Mouse (Mus musculus): ENCODE results near the gene Eif3i. TPM values are rescaled to one million over a fixed set of nuclear protein-coding genes. Genes with fewer than 3 reads are reported as not detected.

Gene Eif3i
- total and polyA plus RNA-seq, 3 experiments, result 133 to 241 (median 152) TPM

DNA sequence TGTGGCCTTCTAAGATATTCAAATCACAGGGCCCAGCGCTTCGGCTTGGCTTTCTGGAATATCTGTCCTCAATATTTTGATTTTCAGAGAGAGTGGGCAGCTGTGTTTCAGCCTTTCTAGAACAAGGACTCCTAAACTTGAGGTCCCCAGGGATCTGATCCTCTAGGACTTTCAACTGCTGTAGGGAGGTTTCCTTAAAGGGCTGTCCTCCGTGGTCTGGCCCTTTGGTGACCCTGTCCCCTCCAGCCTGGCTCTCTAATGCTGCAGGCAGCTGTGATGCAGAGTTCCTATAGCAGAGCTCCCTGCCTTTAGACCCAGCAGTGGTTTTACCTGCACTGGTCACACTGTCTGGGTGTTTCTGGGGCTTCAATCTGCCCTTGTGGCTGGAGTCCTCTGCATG is 16.2 kb upstream of the Eif3i start:
- no peaks in the 10 kb centered on the region for H3K27me3 ChIP-seq (ENCODE audit: insufficient read depth, low read length)
- H3K9me3 ChIP-seq (replicated peaks), result no peaks in the 10 kb centered on the region
- DNase-seq (ENCODE audit: low spot score), result no peak
- TF ChIP-seq GATA2 (IDR thresholded peaks at IDR 0.05; ENCODE audit: borderline replicate concordance, low read depth, low read length), result no peak
- TF ChIP-seq CTCF (IDR thresholded peaks at IDR 0.05; ENCODE audit: low read depth, low read length), result no peak
- TF ChIP-seq GATA1 (IDR thresholded peaks at IDR 0.05; ENCODE audit: borderline replicate concordance, low read length), result no peak
- TF ChIP-seq POLR2AphosphoS5 (IDR thresholded peaks at IDR 0.05; ENCODE audit: insufficient replicate concordance, low read depth, low read length), result no peak
- TF ChIP-seq TAL1 (conservative IDR thresholded peaks at IDR 0.05; ENCODE audit: low read depth, low read length), result no peak
- H3K4me3 ChIP-seq (ENCODE audit: low read depth, low read length), result no peak overlapping the region
- ATAC-seq (ENCODE audit: extremely low read depth, insufficient number of reproducible peaks, low FRiP score, poor library complexity, severe bottlenecking), result no peak
- H3K36me3 ChIP-seq (replicated peaks), result peaks cover 63% of the 10 kb centered on the region
- H3K4me1 ChIP-seq (ENCODE audit: insufficient read depth, low read depth, low read length), result peaks cover 39% of the 10 kb centered on the region

DNA sequence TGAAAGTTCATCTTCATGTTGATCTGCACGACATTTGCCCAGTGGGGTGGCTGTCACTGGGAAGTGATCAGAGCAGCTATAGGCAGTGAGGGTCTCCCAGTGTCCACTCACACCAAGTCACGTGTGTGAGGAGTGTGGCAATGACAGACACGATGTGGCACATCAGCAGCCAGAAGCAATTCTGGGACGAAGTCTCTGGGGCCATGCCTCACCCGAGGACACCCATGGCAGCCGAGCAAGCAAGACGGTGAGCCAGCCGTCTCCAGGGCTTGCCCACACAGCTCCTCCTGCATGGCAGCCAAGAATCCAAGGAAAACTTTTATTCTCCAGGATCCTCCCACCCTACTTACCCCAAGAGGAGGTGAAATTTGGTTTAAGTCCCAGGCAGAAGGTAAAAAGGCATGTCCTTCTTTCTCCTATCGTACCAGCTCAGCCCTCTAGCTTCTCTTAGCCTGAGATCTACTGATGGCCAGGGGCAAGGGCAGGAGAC is 15.4 kb upstream of the Eif3i start:
- H3K36me3 ChIP-seq (replicated peaks), result peaks cover 67% of the 10 kb centered on the region
- ATAC-seq (ENCODE audit: extremely low read depth, insufficient number of reproducible peaks, low FRiP score, poor library complexity, severe bottlenecking) (no peak), DNase-seq (ENCODE audit: low spot score) (no peak)
- no peaks in the 10 kb centered on the region for H3K9me3 ChIP-seq (replicated peaks)
- TF ChIP-seq TAL1 (conservative IDR thresholded peaks at IDR 0.05; ENCODE audit: low read depth, low read length) (no peak), GATA2 (IDR thresholded peaks at IDR 0.05; ENCODE audit: borderline replicate concordance, low read depth, low read length) (no peak), CTCF (IDR thresholded peaks at IDR 0.05; ENCODE audit: low read depth, low read length) (no peak), POLR2AphosphoS5 (IDR thresholded peaks at IDR 0.05; ENCODE audit: insufficient replicate concordance, low read depth, low read length) (no peak), GATA1 (IDR thresholded peaks at IDR 0.05; ENCODE audit: borderline replicate concordance, low read length) (no peak)
- H3K4me3 ChIP-seq (ENCODE audit: low read depth, low read length), result no peak overlapping the region
- H3K4me1 ChIP-seq (ENCODE audit: insufficient read depth, low read depth, low read length), result peaks cover 35% of the 10 kb centered on the region
- H3K27me3 ChIP-seq (ENCODE audit: insufficient read depth, low read length), result no peaks in the 10 kb centered on the region

GRCm38 (mm10) chr4:129614093-129614492 is 13.6 kb upstream of the Eif3i start, which contains the start of gene Dcdc2b:
Gene Dcdc2b, minus strand, starts transcription at chr4:129614257.
- Histone ChIP-seq H3K36me3 (replicated peaks) (peaks cover 78% of the 10 kb centered on the region), H3K27me3 (ENCODE audit: insufficient read depth, low read length) (no peaks in the 10 kb centered on the region), H3K4me3 (ENCODE audit: low read depth, low read length) (no peak within 1 kb of the TSS), H3K9me3 (replicated peaks) (no peaks in the 10 kb centered on the region), H3K4me1 (ENCODE audit: insufficient read depth, low read depth, low read length) (peaks cover 26% of the 10 kb centered on the region)
- TF ChIP-seq GATA1 (IDR thresholded peaks at IDR 0.05; ENCODE audit: borderline replicate concordance, low read length), result no peak
- TF ChIP-seq POLR2AphosphoS5 (IDR thresholded peaks at IDR 0.05; ENCODE audit: insufficient replicate concordance, low read depth, low read length), result no peak
- no peak for TF ChIP-seq GATA2 (IDR thresholded peaks at IDR 0.05; ENCODE audit: borderline replicate concordance, low read depth, low read length)
- TF ChIP-seq CTCF (IDR thresholded peaks at IDR 0.05; ENCODE audit: low read depth, low read length), result no peak
- TF ChIP-seq TAL1 (conservative IDR thresholded peaks at IDR 0.05; ENCODE audit: low read depth, low read length), result no peak
- no peak for ATAC-seq (ENCODE audit: extremely low read depth, insufficient number of reproducible peaks, low FRiP score, poor library complexity, severe bottlenecking)
- no peak for DNase-seq (ENCODE audit: low spot score)

DNA sequence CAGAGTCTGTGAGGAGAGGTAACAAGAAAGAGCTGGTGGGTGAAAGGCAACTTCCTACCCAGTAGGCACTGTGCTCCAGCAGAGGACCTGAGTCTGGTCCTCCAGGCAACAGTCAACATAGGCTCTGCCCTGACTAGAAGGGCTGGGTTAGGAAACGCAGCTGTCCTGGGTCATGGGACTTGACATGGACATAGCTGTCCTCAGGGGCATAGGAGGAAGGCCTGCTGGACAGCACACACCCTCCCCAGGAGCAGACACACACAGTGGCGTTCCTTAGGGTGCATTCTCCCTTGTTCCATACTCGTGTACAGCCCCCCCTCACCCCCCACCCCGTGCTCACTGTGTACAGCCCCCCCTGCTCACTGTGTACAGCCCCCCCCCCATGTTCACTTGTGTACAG is 10.0 kb upstream of the Eif3i start:
- no peaks in the 10 kb centered on the region for H3K9me3 ChIP-seq (replicated peaks)
- H3K4me1 ChIP-seq (ENCODE audit: insufficient read depth, low read depth, low read length), result peaks cover 24% of the 10 kb centered on the region
- H3K27me3 ChIP-seq (ENCODE audit: insufficient read depth, low read length), result no peaks in the 10 kb centered on the region
- TF ChIP-seq CTCF (IDR thresholded peaks at IDR 0.05; ENCODE audit: low read depth, low read length), result no peak
- no peak for TF ChIP-seq GATA1 (IDR thresholded peaks at IDR 0.05; ENCODE audit: borderline replicate concordance, low read length)
- TF ChIP-seq GATA2 (IDR thresholded peaks at IDR 0.05; ENCODE audit: borderline replicate concordance, low read depth, low read length), result no peak
- TF ChIP-seq TAL1 (conservative IDR thresholded peaks at IDR 0.05; ENCODE audit: low read depth, low read length), result no peak
- no peak for TF ChIP-seq POLR2AphosphoS5 (IDR thresholded peaks at IDR 0.05; ENCODE audit: insufficient replicate concordance, low read depth, low read length)
- no peak overlapping the region for H3K4me3 ChIP-seq (ENCODE audit: low read depth, low read length)
- peaks cover 85% of the 10 kb centered on the region for H3K36me3 ChIP-seq (replicated peaks)
- DNase-seq (ENCODE audit: low spot score) (no peak), ATAC-seq (ENCODE audit: extremely low read depth, insufficient number of reproducible peaks, low FRiP score, poor library complexity, severe bottlenecking) (no peak)

DNA sequence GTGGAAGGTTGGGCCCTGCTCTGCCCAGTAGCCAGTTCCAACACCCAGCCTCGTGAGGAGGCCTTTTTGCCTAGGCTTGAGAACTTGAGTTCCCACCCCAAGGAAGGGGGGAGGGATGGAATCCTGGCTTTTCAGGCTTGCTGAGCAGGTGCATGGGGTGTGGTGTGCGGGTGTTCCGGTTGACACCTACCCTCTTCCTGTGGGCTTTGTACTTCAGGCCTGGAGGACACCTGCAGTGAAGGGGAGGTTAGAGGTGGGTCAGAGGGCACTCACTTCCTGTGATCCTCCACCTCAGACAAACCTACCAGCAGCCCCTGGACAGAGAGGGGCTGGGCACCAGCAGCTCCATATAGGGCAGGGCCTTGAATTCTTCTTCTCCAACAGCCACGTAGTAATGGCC is 9.6 kb upstream of the Eif3i start:
- Histone ChIP-seq H3K4me3 (ENCODE audit: low read depth, low read length) (no peak overlapping the region), H3K27me3 (ENCODE audit: insufficient read depth, low read length) (no peaks in the 10 kb centered on the region), H3K4me1 (ENCODE audit: insufficient read depth, low read depth, low read length) (peaks cover 24% of the 10 kb centered on the region), H3K36me3 (replicated peaks) (peaks cover 86% of the 10 kb centered on the region), H3K9me3 (replicated peaks) (no peaks in the 10 kb centered on the region)
- no peak for DNase-seq (ENCODE audit: low spot score)
- no peak for ATAC-seq (ENCODE audit: extremely low read depth, insufficient number of reproducible peaks, low FRiP score, poor library complexity, severe bottlenecking)
- TF ChIP-seq TAL1 (conservative IDR thresholded peaks at IDR 0.05; ENCODE audit: low read depth, low read length), result no peak
- no peak for TF ChIP-seq GATA2 (IDR thresholded peaks at IDR 0.05; ENCODE audit: borderline replicate concordance, low read depth, low read length)
- no peak for TF ChIP-seq CTCF (IDR thresholded peaks at IDR 0.05; ENCODE audit: low read depth, low read length)
- TF ChIP-seq GATA1 (IDR thresholded peaks at IDR 0.05; ENCODE audit: borderline replicate concordance, low read length), result no peak
- no peak for TF ChIP-seq POLR2AphosphoS5 (IDR thresholded peaks at IDR 0.05; ENCODE audit: insufficient replicate concordance, low read depth, low read length)

DNA sequence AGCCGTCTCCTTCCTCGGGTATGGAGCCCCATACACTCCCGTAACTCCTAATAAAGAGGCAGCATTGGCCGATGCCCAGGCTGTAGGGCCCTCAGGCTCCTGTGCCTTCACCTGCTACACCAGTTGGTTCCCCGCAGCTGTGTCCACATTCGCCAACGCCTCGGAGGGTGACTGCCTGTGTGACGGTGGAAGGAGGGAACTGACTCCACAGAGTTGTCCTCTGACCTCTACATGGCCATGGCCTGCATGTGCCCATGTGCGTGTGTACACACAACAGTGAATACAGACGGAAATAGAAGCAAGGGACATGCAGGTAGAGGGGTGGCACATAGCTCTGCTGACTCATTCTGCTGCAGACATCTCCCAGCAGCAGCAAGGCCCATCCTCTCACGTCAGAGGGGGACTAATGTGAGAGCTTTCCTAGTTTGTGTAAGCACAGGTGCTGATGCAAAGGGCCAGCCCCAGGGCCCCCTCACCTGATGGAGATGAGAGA is 8.7 kb upstream of the Eif3i start:
- Histone ChIP-seq H3K4me3 (ENCODE audit: low read depth, low read length) (0 out of 2 replicates have a peak overlapping the region, but pooled peaks have one; percentile 4), H3K36me3 (replicated peaks) (peaks cover 91% of the 10 kb centered on the region), H3K4me1 (ENCODE audit: insufficient read depth, low read depth, low read length) (peaks cover 32% of the 10 kb centered on the region), H3K9me3 (replicated peaks) (no peaks in the 10 kb centered on the region), H3K27me3 (ENCODE audit: insufficient read depth, low read length) (no peaks in the 10 kb centered on the region)
- DNase-seq (ENCODE audit: low spot score) (no peak), ATAC-seq (ENCODE audit: extremely low read depth, insufficient number of reproducible peaks, low FRiP score, poor library complexity, severe bottlenecking) (no peak)
- no peak for TF ChIP-seq GATA2 (IDR thresholded peaks at IDR 0.05; ENCODE audit: borderline replicate concordance, low read depth, low read length)
- TF ChIP-seq POLR2AphosphoS5 (IDR thresholded peaks at IDR 0.05; ENCODE audit: insufficient replicate concordance, low read depth, low read length), result no peak
- no peak for TF ChIP-seq CTCF (IDR thresholded peaks at IDR 0.05; ENCODE audit: low read depth, low read length)
- no peak for TF ChIP-seq TAL1 (conservative IDR thresholded peaks at IDR 0.05; ENCODE audit: low read depth, low read length)
- no peak for TF ChIP-seq GATA1 (IDR thresholded peaks at IDR 0.05; ENCODE audit: borderline replicate concordance, low read length)
